Mouse (Mus musculus) limb, embryonic 13.5 days (tissue): Measurements from ENCODE around the gene Smc5. TPM values are rescaled to one million over a fixed set of nuclear protein-coding genes. Genes with fewer than 3 reads are reported as not detected.
A peak's percentile ranks its signal among the peaks of the same experiment; 100 is the strongest.

ENCODE experiments used
- ATAC-seq: fragments of 200-750 bp; cut with Nextera tagmentation; 2 replicates; pipeline ENCODE4 v1.8.0; 2017; ENCODE audit warnings: low read depth, moderate number of reproducible peaks, moderate TSS enrichment; ENCODE audit not compliant: low FRiP score
- H3K27ac ChIP-seq: fragments of 300-500 bp; sonication (generic); 2 replicates; pipeline ENCODE4 v1.5.1; 2015; ENCODE audit warnings: inconsistent platforms, mild to moderate bottlenecking, moderate library complexity
- H3K27me3 ChIP-seq: fragments of 300-500 bp; sonication (generic); 2 replicates; pipeline ENCODE4 v1.6.1; 2015; ENCODE audit warnings: mild to moderate bottlenecking, inconsistent platforms
- H3K36me3 ChIP-seq: fragments of 300-500 bp; sonication (generic); 2 replicates; pipeline ENCODE4 v1.6.1; 2015; ENCODE audit warnings: inconsistent platforms, mild to moderate bottlenecking, moderate library complexity
- H3K4me1 ChIP-seq: fragments of 300-500 bp; sonication (generic); 2 replicates; pipeline ENCODE4 v1.6.1; 2015; ENCODE audit warnings: inconsistent platforms
- H3K4me2 ChIP-seq: fragments of 300-500 bp; sonication (generic); replicated peaks from 2 replicates; pipeline ENCODE4 v1.6.1; 2015; ENCODE audit warnings: inconsistent platforms, mild to moderate bottlenecking, moderate library complexity
- H3K4me3 ChIP-seq: fragments of 300-500 bp; sonication (generic); 2 replicates; pipeline ENCODE4 v1.5.1; 2015; ENCODE audit warnings: moderate library complexity, mild to moderate bottlenecking, inconsistent platforms
- H3K9ac ChIP-seq: fragments of 300-500 bp; sonication (generic); 2 replicates; pipeline ENCODE4 v1.6.1; 2015; ENCODE audit warnings: mild to moderate bottlenecking, inconsistent platforms
- H3K9me3 ChIP-seq: fragments of 300-500 bp; sonication (generic); 2 replicates; pipeline ENCODE4 v1.6.1; 2016; ENCODE audit warnings: inconsistent platforms
- WGBS: fragments of 180-500 bp; shearing (Covaris S2); methylation state at CpG from one replicate; pipeline ENCODE4 v1.1.7; 2015; 5-methylcytosine and 5-hydroxymethylcytosine counted together
- polyA plus RNA-seq: library from polyadenylated mRNA; unstranded; fragments of >200 nt; fragmentation: Nextera tagmentation; extraction: Ambion mirVana; gene quantifications from 2 replicates; pipeline ENCODE4 v1.2.1, GENCODE M21; 2015

The Smc5 gene
- polyA plus RNA-seq, 1 experiment from 2014 or later, result 40.1 TPM

- Histone ChIP-seq H3K27ac (peak overlapping the region; percentile 59; the same call in 1 of the 2 replicates), H3K9me3 (no peaks in the 10 kb centered on the region), H3K27me3 (no peaks in the 10 kb centered on the region), H3K9ac (peak overlapping the region; percentile 91), H3K4me1 (peaks cover 16% of the 10 kb centered on the region), H3K4me2 (peak overlapping the region; percentile 72), H3K4me3 (peak overlapping the region; percentile 89), H3K36me3 (peaks cover 6% of the 10 kb centered on the region; the same call in 1 of the 2 replicates)
- WGBS, result 92% methylated on average over 2 of the region's 4 CpGs
- peak; percentile 25 for ATAC-seq
Measured at GRCm38 (mm10) chr19:23274054-23274724, 492 bp upstream of the Smc5 start.

- H3K9me3 ChIP-seq, result no peaks in the 10 kb centered on the region
- no peak overlapping the region for H3K9ac ChIP-seq
- no peak for ATAC-seq
- no peaks in the 10 kb centered on the region for H3K4me1 ChIP-seq
- H3K27me3 ChIP-seq, result no peaks in the 10 kb centered on the region
- H3K27ac ChIP-seq, result no peak overlapping the region
- 73% methylated on average over 9 of the region's 9 CpGs for WGBS
- H3K4me3 ChIP-seq, result no peak overlapping the region
- no peak overlapping the region for H3K4me2 ChIP-seq
- H3K36me3 ChIP-seq, result peaks cover 60% of the 10 kb centered on the region
Measured at GRCm38 (mm10) chr19:23256771-23257170, 16.9 kb downstream of the Smc5 start.

- no peak overlapping the region for H3K9ac ChIP-seq
- no peak overlapping the region for H3K27ac ChIP-seq
- H3K4me2 ChIP-seq, result no peak overlapping the region
- peaks cover 48% of the 10 kb centered on the region for H3K36me3 ChIP-seq
- ATAC-seq, result no peak
- H3K9me3 ChIP-seq, result no peaks in the 10 kb centered on the region
- H3K27me3 ChIP-seq, result no peaks in the 10 kb centered on the region
- no peak overlapping the region for H3K4me3 ChIP-seq
- no peaks in the 10 kb centered on the region for H3K4me1 ChIP-seq
- WGBS, result 93% methylated on average over 2 of the region's 2 CpGs
Measured at GRCm38 (mm10) chr19:23246473-23246872, 27.2 kb downstream of the Smc5 start.

GRCm38 (mm10) chr19:23225065-23225464 is 48.6 kb downstream of the Smc5 start:
- 59% methylated on average over 4 of the region's 4 CpGs for WGBS
- no peak overlapping the region for H3K9ac ChIP-seq
- ATAC-seq, result no peak

GRCm38 (mm10) chr19:23214326-23214725 is 59.4 kb downstream of the Smc5 start:
- Histone ChIP-seq H3K36me3 (peaks cover 59% of the 10 kb centered on the region), H3K4me2 (no peak overlapping the region), H3K9ac (no peak overlapping the region), H3K27me3 (no peaks in the 10 kb centered on the region), H3K9me3 (no peaks in the 10 kb centered on the region), H3K4me1 (no peaks in the 10 kb centered on the region), H3K4me3 (no peak overlapping the region), H3K27ac (no peak overlapping the region)
- ATAC-seq, result no peak
- 95% methylated on average over 8 of the region's 8 CpGs for WGBS

More at GRCm38 (mm10) chr19:23225065-23225464, 48.6 kb downstream of the Smc5 start:
- H3K9me3 ChIP-seq, result no peaks in the 10 kb centered on the region
- peaks cover 56% of the 10 kb centered on the region for H3K36me3 ChIP-seq
- no peaks in the 10 kb centered on the region for H3K27me3 ChIP-seq
- H3K4me1 ChIP-seq, result no peaks in the 10 kb centered on the region
- no peak overlapping the region for H3K4me3 ChIP-seq
- H3K27ac ChIP-seq, result no peak overlapping the region
- no peak overlapping the region for H3K4me2 ChIP-seq

GRCm38 (mm10) chr19:23211325-23211724 is 62.4 kb downstream of the Smc5 start:
- ATAC-seq, result no peak
- H3K4me2 ChIP-seq, result no peak overlapping the region
- no peaks in the 10 kb centered on the region for H3K27me3 ChIP-seq
- H3K4me3 ChIP-seq, result no peak overlapping the region
- H3K27ac ChIP-seq, result no peak overlapping the region
- no peaks in the 10 kb centered on the region for H3K4me1 ChIP-seq
- H3K36me3 ChIP-seq, result peaks cover 61% of the 10 kb centered on the region
- H3K9me3 ChIP-seq, result no peaks in the 10 kb centered on the region
- no peak overlapping the region for H3K9ac ChIP-seq
- WGBS, result 86% methylated on average over 6 of the region's 6 CpGs

GRCm38 (mm10) chr19:23203505-23204053 is 70.1 kb downstream of the Smc5 start:
- ATAC-seq, result no peak
- WGBS, result 95% methylated on average over 3 of the region's 3 CpGs
- H3K36me3 ChIP-seq, result peaks cover 56% of the 10 kb centered on the region

GRCm38 (mm10) chr19:23202106-23202505 is 71.6 kb downstream of the Smc5 start:
- Histone ChIP-seq H3K4me2 (no peak overlapping the region), H3K9me3 (peaks cover 8% of the 10 kb centered on the region; the same call in 1 of the 2 replicates), H3K4me3 (no peak overlapping the region), H3K4me1 (no peaks in the 10 kb centered on the region), H3K27ac (no peak overlapping the region), H3K9ac (no peak overlapping the region), H3K27me3 (no peaks in the 10 kb centered on the region), H3K36me3 (peaks cover 60% of the 10 kb centered on the region)
- WGBS, result 93% methylated on average over 5 of the region's 5 CpGs
- no peak for ATAC-seq

More at GRCm38 (mm10) chr19:23203505-23204053, 70.1 kb downstream of the Smc5 start:
- no peak overlapping the region for H3K9ac ChIP-seq
- H3K4me1 ChIP-seq, result no peaks in the 10 kb centered on the region
- H3K27me3 ChIP-seq, result no peaks in the 10 kb centered on the region
- no peak overlapping the region for H3K4me3 ChIP-seq
- H3K9me3 ChIP-seq, result peaks cover 8% of the 10 kb centered on the region; the same call in 1 of the 2 replicates
- H3K27ac ChIP-seq, result no peak overlapping the region
- no peak overlapping the region for H3K4me2 ChIP-seq

GRCm38 (mm10) chr19:23193076-23193475 is 80.6 kb downstream of the Smc5 start:
- Histone ChIP-seq H3K4me1 (no peaks in the 10 kb centered on the region), H3K4me3 (no peak overlapping the region), H3K9me3 (no peaks in the 10 kb centered on the region), H3K4me2 (no peak overlapping the region), H3K27ac (no peak overlapping the region), H3K9ac (no peak overlapping the region), H3K36me3 (peaks cover 19% of the 10 kb centered on the region), H3K27me3 (no peaks in the 10 kb centered on the region)
- 66% methylated on average over 3 of the region's 3 CpGs for WGBS
- no peak for ATAC-seq

- WGBS, result 88% methylated on average over 6 of the region's 6 CpGs
- Histone ChIP-seq H3K27ac (no peak overlapping the region), H3K4me1 (no peaks in the 10 kb centered on the region), H3K4me3 (no peak overlapping the region), H3K4me2 (no peak overlapping the region), H3K27me3 (no peaks in the 10 kb centered on the region), H3K36me3 (peaks cover 15% of the 10 kb centered on the region), H3K9ac (no peak overlapping the region), H3K9me3 (no peaks in the 10 kb centered on the region)
- no peak for ATAC-seq
Measured at GRCm38 (mm10) chr19:23191486-23191885, 82.2 kb downstream of the Smc5 start.

GRCm38 (mm10) chr19:23189744-23190143 is 84.0 kb downstream of the Smc5 start:
- Histone ChIP-seq H3K4me2 (no peak overlapping the region), H3K27me3 (no peaks in the 10 kb centered on the region)
- WGBS, result 91% methylated on average over 1 of the region's 1 CpGs

GRCm38 (mm10) chr19:23188986-23189385 is 84.7 kb downstream of the Smc5 start:
- no peak overlapping the region for H3K9ac ChIP-seq
- no peak overlapping the region for H3K4me2 ChIP-seq
- H3K4me1 ChIP-seq, result no peaks in the 10 kb centered on the region
- 89% methylated on average over 7 of the region's 7 CpGs for WGBS
- H3K27me3 ChIP-seq, result no peaks in the 10 kb centered on the region
- peaks cover 14% of the 10 kb centered on the region for H3K36me3 ChIP-seq
- no peak overlapping the region for H3K27ac ChIP-seq
- no peaks in the 10 kb centered on the region for H3K9me3 ChIP-seq
- ATAC-seq, result no peak
- H3K4me3 ChIP-seq, result no peak overlapping the region

More at GRCm38 (mm10) chr19:23189744-23190143, 84.0 kb downstream of the Smc5 start:
- Histone ChIP-seq H3K9me3 (no peaks in the 10 kb centered on the region), H3K27ac (no peak overlapping the region), H3K4me1 (no peaks in the 10 kb centered on the region), H3K4me3 (no peak overlapping the region), H3K36me3 (peaks cover 11% of the 10 kb centered on the region), H3K9ac (no peak overlapping the region)
- ATAC-seq, result no peak
